Mouse (Mus musculus): ENCODE measurements around the gene B3galt1. TPM values are rescaled to one million over a fixed set of nuclear protein-coding genes. Genes with fewer than 3 reads are reported as not detected.

B3galt1 gene
- polyA plus RNA-seq, 1 experiment from 2014 or later, result 12.8 TPM

DNA sequence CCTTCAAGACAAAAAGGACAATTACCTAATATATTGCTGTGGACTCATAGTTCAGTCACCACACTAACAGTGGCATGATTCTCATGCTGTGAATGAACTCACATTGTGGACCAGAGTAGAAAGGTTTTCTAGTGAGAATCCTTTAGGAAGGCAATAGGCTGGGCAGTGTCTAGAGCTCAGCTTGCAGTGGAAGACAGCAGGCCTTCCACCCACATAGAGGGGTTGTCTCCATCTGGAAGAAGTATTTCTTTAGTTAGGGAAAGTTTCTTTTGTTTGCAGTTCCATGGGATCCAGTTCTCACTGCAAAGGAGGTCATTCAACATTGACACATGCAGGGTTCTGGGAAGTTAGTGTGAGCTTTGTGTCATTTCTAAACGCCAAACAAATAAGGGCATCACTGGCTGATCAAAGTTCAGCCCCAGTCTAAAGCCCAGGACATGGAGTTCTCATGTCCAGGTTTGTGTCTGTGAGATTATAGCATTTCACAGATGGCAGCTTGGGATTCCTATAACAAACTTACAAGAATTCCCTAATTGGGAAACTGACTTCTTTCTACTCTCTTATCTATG lies 316.1 kb downstream of the B3galt1 start:
- Histone ChIP-seq H3K4me1 (replicated peaks) (no peaks in the 10 kb centered on the region), H3K27ac (no peak overlapping the region), H3K27me3 (ENCODE audit: insufficient read depth, poor library complexity, severe bottlenecking) (no peaks in the 10 kb centered on the region), H3K9me3 (no peaks in the 10 kb centered on the region), H3K36me3 (no peaks in the 10 kb centered on the region), H3K4me3 (no peak overlapping the region)
- no peak for DNase-seq (ENCODE audit: low spot score)
- WGBS, result 58% methylated on average over 1 of the region's 1 CpGs

DNA sequence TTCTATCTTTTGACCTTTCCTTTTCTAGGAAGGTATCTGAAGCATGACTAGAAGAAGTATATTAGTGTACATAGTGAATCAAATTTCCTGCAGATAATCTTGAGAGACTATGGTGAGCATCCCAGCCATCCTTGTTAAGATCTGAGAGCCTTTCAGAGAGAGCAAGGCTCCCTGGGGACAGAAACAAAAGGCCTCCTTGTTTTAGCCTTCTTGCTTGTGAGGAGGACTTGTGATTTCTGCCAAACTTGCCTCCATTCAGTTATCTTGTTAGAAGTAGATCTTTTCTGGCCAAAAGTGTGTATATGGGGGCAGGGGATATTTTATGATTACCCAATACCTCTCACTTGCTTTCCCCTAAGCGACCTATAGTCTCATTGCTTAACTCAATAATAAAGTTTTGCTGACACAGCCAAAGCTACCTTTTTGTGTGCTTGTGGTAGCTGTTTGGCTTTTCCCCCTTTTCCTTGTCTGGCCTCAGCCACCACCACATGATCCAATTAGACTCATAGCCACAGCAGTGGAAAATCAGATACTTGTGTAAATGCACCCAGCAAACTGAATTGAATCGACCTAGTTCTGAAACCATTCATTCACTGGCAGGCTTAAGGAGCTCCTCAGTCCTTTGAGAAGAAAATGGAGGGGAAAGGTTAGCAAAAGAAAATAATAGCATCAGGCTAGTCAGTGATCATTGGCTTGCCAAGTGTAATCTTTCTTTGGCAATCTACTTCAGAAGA lies 332.5 kb downstream of the B3galt1 start:
- Histone ChIP-seq H3K4me3 (no peak overlapping the region), H3K27ac (no peak overlapping the region), H3K4me1 (replicated peaks) (peaks cover 10% of the 10 kb centered on the region; the same call in 1 of the 2 replicates), H3K27me3 (ENCODE audit: insufficient read depth, poor library complexity, severe bottlenecking) (no peaks in the 10 kb centered on the region), H3K36me3 (no peaks in the 10 kb centered on the region), H3K9me3 (no peaks in the 10 kb centered on the region)
- DNase-seq (ENCODE audit: low spot score), result no peak
- 51% methylated on average over 2 of the region's 2 CpGs for WGBS

DNA sequence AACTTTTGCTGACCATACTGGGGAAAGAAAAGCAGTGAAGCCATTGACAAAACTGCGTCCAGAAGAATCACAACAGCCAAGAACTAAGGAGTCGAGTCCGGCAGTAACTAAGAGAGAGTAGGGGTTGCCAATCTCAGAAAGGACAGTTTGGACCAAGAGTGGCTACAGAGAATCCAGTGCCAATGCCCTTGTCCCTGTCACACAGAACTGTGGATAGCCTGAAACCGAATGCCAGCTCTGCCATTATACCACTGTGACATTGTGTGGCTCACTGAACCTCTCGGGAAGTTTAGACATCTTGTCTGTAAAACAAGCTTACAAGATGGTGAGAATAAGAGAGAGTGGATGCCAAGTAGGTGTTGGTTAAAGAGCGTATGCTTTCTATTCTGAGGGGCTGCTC lies 335.9 kb downstream of the B3galt1 start:
- no peak for DNase-seq (ENCODE audit: low spot score)
- Histone ChIP-seq H3K4me1 (replicated peaks) (peaks cover 9% of the 10 kb centered on the region; the same call in 1 of the 2 replicates), H3K27me3 (ENCODE audit: insufficient read depth, poor library complexity, severe bottlenecking) (no peaks in the 10 kb centered on the region), H3K36me3 (no peaks in the 10 kb centered on the region), H3K27ac (no peak overlapping the region), H3K4me3 (no peak overlapping the region), H3K9me3 (no peaks in the 10 kb centered on the region)
- WGBS, result 80% methylated on average over 6 of the region's 6 CpGs

GRCm38 (mm10) chr2:67902651-67903292 lies 337.1 kb downstream of the B3galt1 start:
- no peaks in the 10 kb centered on the region for H3K27me3 ChIP-seq (ENCODE audit: insufficient read depth, poor library complexity, severe bottlenecking)
- H3K4me1 ChIP-seq (replicated peaks), result peaks cover 7% of the 10 kb centered on the region; the same call in 1 of the 2 replicates
- no peak overlapping the region for H3K27ac ChIP-seq
- WGBS, result 94% methylated on average over 8 of the region's 8 CpGs
- DNase-seq (ENCODE audit: low spot score), result no peak
- no peak overlapping the region for H3K4me3 ChIP-seq
- H3K9me3 ChIP-seq, result no peaks in the 10 kb centered on the region
- no peaks in the 10 kb centered on the region for H3K36me3 ChIP-seq

DNA sequence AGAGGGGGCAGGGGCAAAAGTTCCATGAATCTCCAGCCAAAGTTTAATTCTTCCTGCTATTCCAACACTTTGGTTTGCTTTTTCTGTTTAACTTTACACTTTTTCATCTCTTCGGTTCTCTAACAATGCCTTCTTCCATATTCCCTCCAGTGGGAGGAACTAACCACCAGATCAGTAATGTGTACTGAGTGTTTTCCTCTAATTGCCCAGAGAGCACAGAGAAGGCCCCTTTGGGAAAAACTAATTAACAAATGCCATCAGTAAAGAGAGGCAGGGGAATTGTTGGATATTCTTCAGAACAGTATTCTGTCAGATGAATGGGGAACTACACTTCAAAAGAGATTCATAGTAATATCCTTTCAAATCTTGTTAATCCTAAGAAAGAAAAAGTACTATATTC lies 338.1 kb downstream of the B3galt1 start:
- H3K4me3 ChIP-seq, result no peak overlapping the region
- H3K27me3 ChIP-seq (ENCODE audit: insufficient read depth, poor library complexity, severe bottlenecking), result no peaks in the 10 kb centered on the region
- H3K4me1 ChIP-seq (replicated peaks), result no peaks in the 10 kb centered on the region
- DNase-seq (ENCODE audit: low spot score), result no peak
- no peak overlapping the region for H3K27ac ChIP-seq
- H3K36me3 ChIP-seq, result no peaks in the 10 kb centered on the region
- no peaks in the 10 kb centered on the region for H3K9me3 ChIP-seq
- WGBS, result 89% methylated on average over 1 of the region's 1 CpGs

DNA sequence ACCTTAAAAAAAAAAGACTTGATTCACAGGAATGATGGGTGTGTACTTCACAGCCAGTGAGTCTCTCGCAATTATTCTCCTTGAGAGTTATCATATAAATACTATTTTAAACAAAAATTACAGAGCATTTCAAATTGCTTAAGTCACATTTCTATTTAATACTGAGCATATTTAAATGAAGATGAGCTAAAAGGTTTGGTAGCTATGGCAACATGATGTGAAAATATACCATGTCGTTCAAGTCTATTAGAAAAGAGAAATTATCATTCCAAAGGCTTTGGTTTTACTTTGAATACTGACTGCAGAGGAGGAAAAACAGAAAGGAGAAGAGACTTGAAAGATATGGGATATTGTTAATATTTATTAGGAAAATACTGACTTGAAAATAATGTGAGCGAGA lies 366.3 kb downstream of the B3galt1 start:
- Histone ChIP-seq H3K27me3 (ENCODE audit: insufficient read depth, poor library complexity, severe bottlenecking) (no peaks in the 10 kb centered on the region), H3K4me1 (replicated peaks) (no peaks in the 10 kb centered on the region), H3K9me3 (no peaks in the 10 kb centered on the region), H3K36me3 (no peaks in the 10 kb centered on the region), H3K27ac (no peak overlapping the region), H3K4me3 (no peak overlapping the region)
- WGBS, result 80% methylated on average over 3 of the region's 3 CpGs
- DNase-seq (ENCODE audit: low spot score), result no peak

DNA sequence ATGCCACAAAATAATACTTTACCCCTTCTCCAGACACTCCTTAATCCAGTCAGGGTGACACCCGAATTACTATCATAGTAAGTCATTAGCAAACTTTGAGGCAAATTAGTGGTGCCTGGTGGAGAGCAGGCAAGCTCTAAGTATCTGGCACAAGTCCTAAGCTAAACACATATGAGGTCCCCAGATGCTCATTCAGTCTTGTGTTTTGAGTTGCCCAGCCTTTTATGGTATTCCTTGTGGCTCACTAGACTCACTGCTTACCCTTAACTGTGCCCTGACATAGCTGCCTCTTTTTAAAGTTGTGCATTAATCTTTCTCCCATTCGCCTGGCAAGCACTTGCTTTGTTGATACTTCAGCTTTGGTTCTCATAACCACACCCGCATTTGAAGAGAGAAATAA lies 382.7 kb downstream of the B3galt1 start:
- 86% methylated on average over 3 of the region's 3 CpGs for WGBS
- Histone ChIP-seq H3K4me1 (replicated peaks) (no peaks in the 10 kb centered on the region), H3K36me3 (no peaks in the 10 kb centered on the region), H3K9me3 (no peaks in the 10 kb centered on the region), H3K27me3 (ENCODE audit: insufficient read depth, poor library complexity, severe bottlenecking) (no peaks in the 10 kb centered on the region), H3K4me3 (no peak overlapping the region), H3K27ac (no peak overlapping the region)
- no peak for DNase-seq (ENCODE audit: low spot score)

DNA sequence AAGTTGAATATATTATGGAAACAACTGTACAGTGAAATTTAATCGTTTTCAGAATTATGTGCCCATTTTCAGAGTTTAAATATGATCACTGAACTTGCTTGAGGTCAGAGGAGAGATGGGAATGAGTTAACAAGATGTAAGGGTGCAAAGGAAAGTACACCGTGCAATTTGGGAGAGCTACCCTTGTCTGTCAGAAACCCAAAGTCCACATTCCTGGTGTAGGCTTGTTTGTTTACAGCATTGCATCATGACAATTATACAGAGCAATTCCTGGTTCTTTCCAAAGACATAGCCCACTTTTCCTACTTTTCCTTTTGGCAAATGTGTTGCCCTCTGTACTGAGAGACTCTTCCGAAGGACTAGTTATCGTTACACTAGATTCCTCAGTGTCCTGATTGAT lies 390.5 kb downstream of the B3galt1 start:
- H3K4me3 ChIP-seq, result no peak overlapping the region
- no peaks in the 10 kb centered on the region for H3K36me3 ChIP-seq
- H3K4me1 ChIP-seq (replicated peaks), result no peaks in the 10 kb centered on the region
- DNase-seq (ENCODE audit: low spot score), result no peak
- 88% methylated on average over 4 of the region's 4 CpGs for WGBS
- no peaks in the 10 kb centered on the region for H3K27me3 ChIP-seq (ENCODE audit: insufficient read depth, poor library complexity, severe bottlenecking)
- no peak overlapping the region for H3K27ac ChIP-seq
- H3K9me3 ChIP-seq, result no peaks in the 10 kb centered on the region

DNA sequence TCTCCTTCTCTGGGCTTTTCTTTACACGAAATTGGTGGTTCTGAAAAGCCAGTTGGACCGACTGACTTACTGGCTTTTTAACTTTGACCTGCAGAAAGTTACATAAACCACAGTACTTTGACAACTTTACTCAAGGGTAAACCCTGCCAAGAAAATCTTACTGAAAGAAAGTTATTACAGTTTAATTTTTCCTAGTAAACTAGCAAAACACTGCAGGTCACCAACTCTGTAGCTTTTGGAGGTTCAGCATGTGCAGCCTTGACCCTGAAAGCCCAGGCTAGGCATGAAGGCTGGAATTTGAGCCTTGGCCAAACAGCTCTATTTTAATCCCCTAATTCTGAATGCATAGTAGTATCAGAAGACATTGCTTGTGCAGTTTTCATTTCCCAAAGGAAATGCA lies 391.9 kb downstream of the B3galt1 start:
- no peak overlapping the region for H3K27ac ChIP-seq
- H3K4me1 ChIP-seq (replicated peaks), result no peaks in the 10 kb centered on the region
- no peak for DNase-seq (ENCODE audit: low spot score)
- H3K36me3 ChIP-seq, result no peaks in the 10 kb centered on the region
- 83% methylated on average over 2 of the region's 2 CpGs for WGBS
- no peaks in the 10 kb centered on the region for H3K27me3 ChIP-seq (ENCODE audit: insufficient read depth, poor library complexity, severe bottlenecking)
- no peak overlapping the region for H3K4me3 ChIP-seq
- H3K9me3 ChIP-seq, result no peaks in the 10 kb centered on the region

GRCm38 (mm10) chr2:67960711-67961110 lies 395.0 kb downstream of the B3galt1 start:
- H3K36me3 ChIP-seq, result no peaks in the 10 kb centered on the region
- WGBS, result 77% methylated on average over 2 of the region's 2 CpGs
- no peaks in the 10 kb centered on the region for H3K27me3 ChIP-seq (ENCODE audit: insufficient read depth, poor library complexity, severe bottlenecking)
- no peak overlapping the region for H3K27ac ChIP-seq
- no peak for DNase-seq (ENCODE audit: low spot score)
- H3K9me3 ChIP-seq, result no peaks in the 10 kb centered on the region
- no peaks in the 10 kb centered on the region for H3K4me1 ChIP-seq (replicated peaks)
- H3K4me3 ChIP-seq, result no peak overlapping the region

- no peak for DNase-seq (ENCODE audit: low spot score)
- Histone ChIP-seq H3K27ac (no peak overlapping the region), H3K4me3 (no peak overlapping the region), H3K4me1 (replicated peaks) (peaks cover 8% of the 10 kb centered on the region; the same call in 1 of the 2 replicates), H3K9me3 (no peaks in the 10 kb centered on the region), H3K36me3 (no peaks in the 10 kb centered on the region), H3K27me3 (ENCODE audit: insufficient read depth, poor library complexity, severe bottlenecking) (no peaks in the 10 kb centered on the region)
Measured at GRCm38 (mm10) chr2:67968812-67969211, 403.1 kb downstream of the B3galt1 start.

DNA sequence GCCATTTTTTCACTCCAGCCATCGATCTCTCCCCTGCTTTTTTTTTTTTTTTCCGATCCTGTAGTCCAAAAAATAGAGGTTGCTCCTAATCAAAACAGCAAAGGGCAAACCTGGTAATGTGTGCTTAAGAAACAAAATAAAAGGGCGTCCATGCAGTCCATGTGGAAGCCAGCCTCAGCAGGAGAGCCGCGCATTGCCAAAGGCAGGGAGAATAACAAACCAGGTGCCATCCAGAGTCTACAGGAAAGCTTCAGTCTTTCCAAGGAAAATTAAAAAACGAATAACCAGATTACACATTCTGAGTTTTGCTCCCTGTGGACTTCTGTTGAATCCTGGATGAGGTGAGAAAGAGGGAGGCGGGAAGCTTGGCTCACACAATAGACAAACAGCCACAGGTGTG lies 405.4 kb downstream of the B3galt1 start:
- H3K27ac ChIP-seq, result no peak overlapping the region
- whole genome bisulfite sequencing, result 80% methylated on average over 7 of the region's 7 CpGs
- no peak overlapping the region for H3K4me3 ChIP-seq
- peaks cover 8% of the 10 kb centered on the region; the same call in 1 of the 2 replicates for H3K4me1 ChIP-seq (replicated peaks)
- H3K36me3 ChIP-seq, result no peaks in the 10 kb centered on the region
- H3K9me3 ChIP-seq, result no peaks in the 10 kb centered on the region
- no peak for DNase-seq (ENCODE audit: low spot score)
- no peaks in the 10 kb centered on the region for H3K27me3 ChIP-seq (ENCODE audit: insufficient read depth, poor library complexity, severe bottlenecking)

DNA sequence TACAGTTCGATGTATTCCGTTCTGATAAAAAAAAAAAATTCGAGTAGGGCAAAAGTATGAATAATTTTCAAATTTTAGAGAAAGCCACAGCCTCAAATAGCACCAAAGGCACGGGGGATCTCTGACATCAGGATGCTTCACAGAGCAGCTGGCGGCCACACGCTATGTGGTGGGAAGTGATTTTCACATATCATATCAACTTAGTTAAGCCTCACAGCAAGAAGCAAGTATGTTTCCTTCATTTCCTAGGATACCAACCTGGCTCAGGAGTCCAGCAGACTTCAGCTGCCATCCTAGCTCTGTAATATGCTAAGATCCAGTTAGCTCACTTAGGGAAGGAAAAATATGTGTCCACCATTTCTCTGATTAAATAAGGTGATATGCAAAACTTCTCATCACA lies 405.9 kb downstream of the B3galt1 start:
- Histone ChIP-seq H3K27me3 (ENCODE audit: insufficient read depth, poor library complexity, severe bottlenecking) (no peaks in the 10 kb centered on the region), H3K4me1 (replicated peaks) (peaks cover 8% of the 10 kb centered on the region; the same call in 1 of the 2 replicates), H3K9me3 (no peaks in the 10 kb centered on the region), H3K4me3 (no peak overlapping the region), H3K36me3 (no peaks in the 10 kb centered on the region), H3K27ac (no peak overlapping the region)
- DNase-seq (ENCODE audit: low spot score), result no peak
- WGBS, result 83% methylated on average over 6 of the region's 6 CpGs

Measured in hindbrain, embryonic 10.5 days (tissue).